ENCODE assay signal across 8 mouse cellular contexts in the genomic region with DNA sequence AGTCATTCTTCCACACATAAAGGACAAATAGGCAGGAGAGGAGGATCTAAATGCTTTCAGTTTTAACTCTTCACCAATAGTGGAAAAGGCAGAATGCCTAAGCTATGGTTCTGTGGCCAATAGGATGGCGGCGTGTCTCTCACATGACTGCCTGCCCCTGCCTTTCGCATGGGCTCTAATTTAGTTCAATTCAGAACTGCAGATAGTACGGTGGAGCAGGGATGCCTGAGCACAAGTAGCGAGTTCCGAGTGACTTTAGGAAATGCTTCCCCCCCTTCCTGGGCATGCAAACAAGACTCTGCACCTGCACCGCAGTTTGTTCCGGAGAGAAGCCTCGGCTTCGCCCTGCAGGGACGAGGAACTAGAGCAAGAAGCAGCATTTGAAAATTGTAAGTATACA.
DNase-seq lines count a peak whose midpoint lies in the region; ATAC-seq lines count a peak whose summit lies in the region.

No protein-coding gene starts in this region.

- peak; percentile 83 for ATAC-seq in megakaryocyte, adult 5-6 weeks (ENCODE audit: poor library complexity, severe bottlenecking)

- peak; percentile 45 for DNase-seq in adrenal gland, adult 8-10 months
- DNase-seq in embryo, embryonic 11 days, result peak; percentile 93
- peak; percentile 76 for DNase-seq in gastrocnemius, postnatal 14 days
- DNase-seq in induced T-regulatory cell, adult 2 months (ENCODE audit: low read depth), result peak; percentile 87
- DNase-seq in left cerebral cortex, adult 8-10 months (ENCODE audit: low spot score in 2 of 2), result peak; percentile 88 to 90
- peak; percentile 93 for DNase-seq in right cerebral cortex, adult 18-20 months
- DNase-seq in urinary bladder, postnatal 14 days (ENCODE audit: low spot score), result peak; percentile 81

- intact Hi-C loops in gastrocnemius, postnatal 14 days (cut with DNase I; ENCODE audit: low total_unique reads), result no loop called here

Comparison
In these comparisons a context has a peak if more than half of its experiments do, and no peak if none do; other contexts are left out.
1. Peak in every context shown above with its lines: DNase-seq and ATAC-seq.